Mouse (Mus musculus) embryo, embryonic 9.5 days (tissue): ENCODE results near the gene Tubb5.

Experiments
- DNase-seq: peaks from one replicate; pipeline ENCODE4 v3.0.0-alpha.2; 2017; ENCODE audit errors: extremely low spot score

Tubb5 gene

DNA sequence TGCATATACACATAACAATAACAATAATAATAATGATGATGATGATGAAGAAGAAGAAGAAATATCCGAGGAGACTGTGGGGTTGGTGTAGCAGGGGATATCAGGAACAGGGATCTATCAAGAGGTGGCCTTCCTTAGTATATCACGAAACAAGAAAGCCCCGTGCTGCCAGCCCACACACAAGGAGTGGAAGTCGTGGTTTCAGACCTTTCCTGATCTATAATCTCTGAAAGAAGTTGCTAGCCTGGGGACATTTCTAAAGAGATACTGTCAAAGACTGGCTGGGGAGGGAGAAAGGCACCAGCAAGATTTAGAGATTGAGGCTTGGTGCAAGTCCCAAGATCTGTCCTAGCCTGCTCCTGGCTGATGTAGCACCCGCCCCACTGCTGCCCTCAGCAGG, 41.3 kb downstream of the Tubb5 start:
- DNase-seq = no peak

GRCm38 (mm10) chr17:35795656-35796055, 42.5 kb downstream of the Tubb5 start:
- DNase-seq = no peak

DNA sequence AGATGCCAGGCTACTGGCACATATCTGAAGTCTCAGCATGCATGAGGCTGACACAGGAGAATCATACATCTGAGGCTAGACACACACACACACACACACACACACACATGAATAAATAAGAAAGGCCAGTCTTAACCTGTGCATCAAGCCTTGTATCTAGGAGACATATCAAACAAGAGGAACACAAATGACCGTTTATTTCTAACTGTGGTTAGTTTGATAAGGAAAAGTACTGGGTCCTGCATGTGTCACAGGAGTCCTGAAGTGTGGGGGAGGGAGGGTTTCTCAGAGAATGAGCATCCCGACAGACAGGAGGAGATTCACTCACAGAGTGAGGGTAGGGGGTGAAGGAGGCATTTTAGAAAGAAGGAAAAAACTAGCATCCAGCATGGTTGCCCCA, 43.0 kb downstream of the Tubb5 start:
- no peak for DNase-seq

- no peak for DNase-seq
Measured at GRCm38 (mm10) chr17:35792837-35793236, 45.3 kb downstream of the Tubb5 start.

GRCm38 (mm10) chr17:35790933-35791332, 47.2 kb downstream of the Tubb5 start:
- DNase-seq = no peak

DNA sequence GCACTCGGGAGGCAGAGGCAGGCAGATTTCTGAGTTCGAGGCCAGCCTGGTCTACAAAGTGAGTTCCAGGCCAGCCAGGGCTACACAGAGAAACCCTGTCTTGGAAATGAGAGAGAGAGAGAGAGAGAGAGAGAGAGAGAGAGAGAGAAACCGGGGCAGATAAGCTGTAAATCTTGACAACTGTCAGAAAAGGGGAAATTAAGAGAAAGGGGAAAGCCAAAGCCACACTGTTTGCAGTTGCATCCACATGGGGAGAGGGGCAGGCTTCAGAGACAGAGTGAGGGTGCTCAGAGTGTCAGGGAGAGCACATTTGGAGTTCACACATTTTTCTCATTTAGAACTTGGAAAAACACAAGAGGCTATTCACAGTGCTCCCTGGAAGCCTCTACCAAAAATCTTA, 50.1 kb downstream of the Tubb5 start:
- no peak for DNase-seq

GRCm38 (mm10) chr17:35787493-35787892, 50.6 kb downstream of the Tubb5 start:
- DNase-seq = no peak

GRCm38 (mm10) chr17:35785140-35785539, 53.0 kb downstream of the Tubb5 start:
- no peak for DNase-seq

DNA sequence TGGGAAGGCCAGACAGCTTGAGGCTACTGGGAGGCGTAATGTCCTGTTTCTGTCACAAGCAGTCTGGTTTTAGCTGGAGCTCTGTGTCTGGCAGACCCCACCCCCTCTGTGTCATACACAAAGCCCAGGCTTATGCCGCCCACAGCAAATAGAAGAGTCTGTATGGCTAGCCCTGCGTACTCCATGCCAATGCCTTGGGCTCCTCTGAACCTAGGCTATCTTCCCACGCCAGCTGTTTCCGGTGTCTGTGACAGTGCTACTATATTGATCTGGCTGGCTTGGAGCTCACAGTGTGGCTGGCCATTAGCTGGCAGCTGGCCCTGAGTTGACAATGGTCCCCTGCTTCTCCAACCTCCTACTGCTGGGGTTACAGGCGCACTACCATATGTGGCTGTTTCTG, 54.2 kb downstream of the Tubb5 start:
- no peak for DNase-seq
